Mouse (Mus musculus) urinary bladder, postnatal 36 days (tissue): Measurements from ENCODE around the gene Uri1.

ENCODE experiments used
- DNase-seq, 2 experiments: peaks; one replicate each; pipeline ENCODE4 v3.0.0; 2022; ENCODE audit warnings: low spot score in 2 of 2, mixed read lengths in 1 of 2

The Uri1 gene

GRCm38 (mm10) chr7:38023451-38023850, at the start of gene Uri1:
Gene Uri1 (minus strand): TSS chr7:38023551.
- DNase-seq = no peak

- no peak for DNase-seq
Observed at GRCm38 (mm10) chr7:38071065-38071464, 47.7 kb upstream of the Uri1 start.

- no peak for DNase-seq
Observed at GRCm38 (mm10) chr7:38070663-38071062, 47.3 kb upstream of the Uri1 start.

DNA sequence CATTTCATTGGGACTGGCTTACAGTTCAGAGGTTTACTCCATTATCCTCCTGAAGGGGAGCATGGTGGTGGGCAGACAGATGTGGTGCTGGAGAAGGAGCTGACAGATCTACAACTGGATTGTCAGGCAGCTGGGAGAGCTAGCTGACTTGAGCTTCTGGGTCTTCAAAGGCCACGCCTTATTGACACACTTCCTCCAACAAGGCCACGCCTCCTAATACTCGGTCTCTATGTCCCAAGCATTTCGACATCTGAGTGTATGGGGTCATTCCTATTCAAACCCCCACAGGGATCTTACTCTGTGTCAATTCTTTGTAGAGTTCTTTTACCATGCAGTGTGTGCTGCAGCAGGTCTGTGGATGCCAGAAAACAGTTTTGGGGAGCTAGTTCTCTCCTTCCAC, 41.1 kb upstream of the Uri1 start:
- DNase-seq = no peak

- DNase-seq = peak; percentile 74 to 86
Observed at GRCm38 (mm10) chr7:38061060-38061970, 38.0 kb upstream of the Uri1 start.

GRCm38 (mm10) chr7:38059636-38060330, 36.4 kb upstream of the Uri1 start:
- no peak for DNase-seq

- no peak for DNase-seq
Observed at GRCm38 (mm10) chr7:38059096-38059495, 35.7 kb upstream of the Uri1 start.

- no peak for DNase-seq
Observed at GRCm38 (mm10) chr7:38055996-38056395, 32.6 kb upstream of the Uri1 start.

DNA sequence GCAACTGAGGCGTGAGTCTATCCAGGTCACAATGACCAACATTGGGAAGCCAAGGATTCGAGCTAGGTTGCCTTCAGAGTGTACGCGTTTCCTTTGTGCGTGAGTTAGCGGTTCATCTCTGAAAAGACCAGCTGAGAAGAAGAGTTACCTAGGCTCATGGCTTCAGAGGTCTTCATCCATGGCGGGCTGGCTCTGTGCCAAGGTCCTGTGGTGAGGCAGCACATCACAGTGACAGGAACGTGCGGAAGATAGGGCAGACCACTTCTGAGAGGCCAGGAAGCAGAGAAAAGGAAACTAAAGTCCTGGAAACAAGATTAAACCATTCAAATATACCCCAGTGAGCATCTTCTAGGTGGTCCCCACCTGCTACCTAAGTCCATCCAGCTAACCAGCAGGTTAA, 30.9 kb upstream of the Uri1 start:
- DNase-seq = no peak

GRCm38 (mm10) chr7:38047229-38047628, 23.9 kb upstream of the Uri1 start:
- DNase-seq = no peak

GRCm38 (mm10) chr7:38041244-38041643, 17.9 kb upstream of the Uri1 start:
- no peak for DNase-seq

DNA sequence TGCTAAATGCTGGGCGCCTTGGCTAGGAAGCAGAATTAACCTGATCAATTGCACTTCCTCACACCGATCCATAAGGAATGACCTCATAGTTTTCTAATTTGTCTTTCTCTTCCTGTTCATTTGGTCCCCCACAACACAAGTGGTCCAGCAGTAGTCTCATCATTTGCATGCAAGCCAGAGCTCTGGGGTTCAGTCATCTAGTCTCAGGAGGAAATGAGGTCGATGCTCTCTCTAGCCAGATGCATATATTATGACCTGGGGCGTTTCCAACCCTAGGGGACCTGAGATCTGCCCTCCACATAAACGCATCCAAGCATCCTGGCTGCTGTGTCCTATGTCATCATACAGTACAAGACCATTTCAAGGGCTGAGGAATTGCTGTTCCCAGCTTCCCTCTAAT, 14.2 kb upstream of the Uri1 start:
- DNase-seq = no peak

GRCm38 (mm10) chr7:38031183-38031582, 7.8 kb upstream of the Uri1 start:
- no peak for DNase-seq

GRCm38 (mm10) chr7:38030606-38031005, 7.3 kb upstream of the Uri1 start:
- no peak for DNase-seq

GRCm38 (mm10) chr7:38029986-38030385, 6.6 kb upstream of the Uri1 start:
- DNase-seq = no peak

DNA sequence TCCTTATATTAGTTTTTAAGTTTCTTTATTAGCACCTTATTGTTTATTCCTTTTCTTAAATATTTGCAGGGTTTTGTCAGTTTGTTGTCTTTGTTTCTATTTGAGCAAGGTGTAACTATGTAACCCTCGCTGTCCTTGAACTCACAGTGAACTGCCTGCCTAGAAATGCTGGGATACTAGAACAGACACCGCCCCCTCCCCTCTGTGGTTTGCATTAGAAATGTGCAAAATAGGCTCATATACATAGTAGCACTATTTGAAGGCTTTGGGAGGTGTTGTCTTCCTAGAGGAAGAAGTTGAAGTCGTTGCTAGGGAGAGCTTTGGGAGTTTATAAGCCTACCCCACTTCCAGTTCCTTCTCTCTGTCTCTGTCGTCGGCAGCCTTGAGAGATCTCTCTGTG, 5.7 kb upstream of the Uri1 start:
- DNase-seq = no peak

- DNase-seq = no peak
Observed at GRCm38 (mm10) chr7:38027940-38028600, 4.7 kb upstream of the Uri1 start.

- no peak for DNase-seq
Observed at GRCm38 (mm10) chr7:38024839-38025238, 1.5 kb upstream of the Uri1 start.

- DNase-seq = no peak
Observed at GRCm38 (mm10) chr7:38019770-38020169, 3.6 kb downstream of the Uri1 start.

DNA sequence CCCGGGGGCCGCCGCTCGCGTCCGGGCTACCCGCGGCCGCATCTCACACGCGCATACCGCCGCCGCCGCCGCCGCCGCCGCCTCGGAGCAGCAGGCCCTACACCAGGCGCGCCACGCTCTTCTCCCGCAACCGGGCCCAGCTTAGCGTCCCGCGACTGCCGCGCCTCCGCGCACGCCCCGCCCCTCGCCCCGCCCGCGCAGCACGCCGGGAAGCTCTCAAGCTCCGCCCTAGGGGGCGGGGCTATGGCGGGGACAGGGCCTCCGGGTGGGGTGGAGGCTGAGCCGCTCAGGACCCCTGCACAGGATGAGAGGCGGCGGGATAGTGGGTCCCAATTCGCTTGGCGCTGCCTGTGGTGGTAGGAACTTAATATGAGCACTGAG, 4.0 kb downstream of the Uri1 start:
- DNase-seq = peak; percentile 84 to 85

DNA sequence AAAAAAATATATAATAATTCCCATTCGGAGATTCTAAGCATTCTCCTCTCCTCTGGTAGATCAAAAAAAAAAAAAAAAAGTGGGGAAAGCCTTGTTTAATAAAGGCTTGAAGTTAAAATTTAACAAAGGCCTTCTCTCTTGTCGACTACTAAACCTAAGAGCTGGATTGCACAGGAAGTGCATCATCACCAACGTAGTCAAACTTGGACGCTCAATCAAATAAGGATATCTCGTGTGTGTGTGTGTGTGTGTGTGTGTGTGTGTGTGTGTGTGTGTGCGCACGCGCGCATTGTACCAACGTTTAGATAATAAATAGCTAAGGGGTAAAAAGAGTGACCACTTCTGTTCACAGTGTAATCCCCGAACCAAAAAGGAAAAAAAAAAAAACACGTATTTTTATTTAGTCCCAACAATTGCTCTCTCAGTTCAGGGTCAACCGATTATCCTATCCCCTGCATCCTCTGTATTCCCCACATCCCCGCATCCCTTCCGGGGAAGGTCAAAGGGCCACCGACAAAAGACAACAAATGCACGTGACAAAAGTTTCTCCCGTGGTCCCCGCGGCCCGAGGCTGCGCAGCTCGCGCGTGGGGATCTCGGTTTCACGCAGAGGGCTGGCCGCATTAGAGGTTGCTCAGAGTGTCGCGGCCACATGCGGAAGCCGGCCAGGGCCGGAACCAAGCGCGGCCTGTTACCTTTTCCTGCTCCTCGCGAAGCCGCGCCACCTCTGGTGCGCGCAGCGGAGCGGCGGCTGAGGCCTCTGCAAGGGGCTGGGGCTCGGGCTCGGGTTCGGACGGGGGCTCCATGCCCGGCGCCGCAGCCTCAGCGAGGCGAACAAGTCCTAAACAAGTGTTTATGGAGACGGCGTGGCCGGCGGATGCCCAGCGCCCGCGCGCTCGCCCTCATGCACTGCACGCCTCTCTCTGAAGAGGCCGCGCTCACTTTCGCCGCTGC, 4.7 kb downstream of the Uri1 start:
- peak; percentile 56 to 59 for DNase-seq
